Mouse (Mus musculus): ENCODE results near the gene Acvr1b. TPM values are rescaled to one million over a fixed set of nuclear protein-coding genes. Genes with fewer than 3 reads are reported as not detected.

Acvr1b gene
- total and polyA plus RNA-seq, 3 experiments = 2.7 to 4.8 (median 2.9) TPM

GRCm38 (mm10) chr15:101250220-101250800 lies 76.4 kb downstream of the Acvr1b start:
- no peak overlapping the region for H3K27ac ChIP-seq (ENCODE audit: insufficient read depth, low read depth)
- no peak overlapping the region for H3K4me3 ChIP-seq (replicated peaks in 1 of 3; ENCODE audit: low read depth in 2 of 3, low read length in 2 of 3, poor library complexity in 1 of 3)
- in situ Hi-C loops (cut with MboI; ENCODE audit: low pct_ligation_motif_present, low pct_unique_long_range_greater_than_20kb, low sequenced_read_pairs) = no loop called here
- no peak overlapping the region for H3K9ac ChIP-seq (ENCODE audit: insufficient read depth, low read depth)
- no peaks in the 10 kb centered on the region for H3K36me3 ChIP-seq (replicated peaks in 1 of 2; ENCODE audit: control insufficient read depth in 1 of 2, insufficient read depth in 1 of 2, low read length in 1 of 2)
- H3K4me1 ChIP-seq (ENCODE audit: control insufficient read depth in 1 of 2, insufficient read depth in 2 of 2) = peaks cover 9 to 51% of the 10 kb centered on the region in 2 experiments
- dilution Hi-C loops (cut with MboI; ENCODE audit: extremely low pct_ligation_motif_present, extremely low pct_unique_long_range_greater_than_20kb, low sequenced_read_pairs) = no loop called here
- H3K9me3 ChIP-seq (replicated peaks; ENCODE audit: low read length) = peaks cover 41% of the 10 kb centered on the region
- no peak for TF ChIP-seq ELF1 (IDR thresholded peaks at IDR 0.05; ENCODE audit: low read depth, low read length)
- no peak for TF ChIP-seq BHLHE40 (IDR thresholded peaks at IDR 0.05; ENCODE audit: low read depth, low read length)
- TF ChIP-seq IRF4 (IDR thresholded peaks at IDR 0.05; ENCODE audit: low read depth, low read length) = no peak
- no peak for TF ChIP-seq SIN3A (IDR thresholded peaks at IDR 0.05; ENCODE audit: low read length)
- no peak for TF ChIP-seq MXI1 (IDR thresholded peaks at IDR 0.05; ENCODE audit: low read depth, low read length)
- no peak for TF ChIP-seq UBTF (IDR thresholded peaks at IDR 0.05; ENCODE audit: low read depth, low read length)
- TF ChIP-seq USF2 (conservative IDR thresholded peaks at IDR 0.05; ENCODE audit: low read depth, low read length) = no peak
- no peak for TF ChIP-seq HCFC1 (IDR thresholded peaks at IDR 0.05; ENCODE audit: low read depth, low read length)
- no peak for TF ChIP-seq ZMIZ1 (IDR thresholded peaks at IDR 0.05; ENCODE audit: low read depth, low read length)
- no peak for TF ChIP-seq SMC3 (IDR thresholded peaks at IDR 0.05; ENCODE audit: low read depth, low read length)
- TF ChIP-seq NRF1 (IDR thresholded peaks at IDR 0.05; ENCODE audit: low read depth, low read length) = no peak
- no peak for TF ChIP-seq USF1 (IDR thresholded peaks at IDR 0.05; ENCODE audit: low read depth, low read length)
- no peak for TF ChIP-seq TBP (conservative IDR thresholded peaks at IDR 0.05; ENCODE audit: low read depth, low read length)
- TF ChIP-seq RAD21 (IDR thresholded peaks at IDR 0.05; ENCODE audit: low read depth, low read length) = no peak
- no peak for TF ChIP-seq JUN (IDR thresholded peaks at IDR 0.05; ENCODE audit: insufficient read depth, low read depth, low read length)
- TF ChIP-seq MAZ (IDR thresholded peaks at IDR 0.05; ENCODE audit: low read depth, low read length) = no peak
- no peak for TF ChIP-seq MAFK (IDR thresholded peaks at IDR 0.05; ENCODE audit: insufficient replicate concordance, low read length)
- no peak overlapping the region for H3K4me2 ChIP-seq (ENCODE audit: insufficient read depth, low read depth, poor library complexity, severe bottlenecking)
- H3K79me2 ChIP-seq (replicated peaks; ENCODE audit: control insufficient read depth, extremely low read depth, insufficient read depth, poor library complexity, severe bottlenecking) = no peaks in the 10 kb centered on the region
- DNase-seq (ENCODE audit: extremely low read depth) = no peak
- peaks cover 45% of the 10 kb centered on the region for H3K27me3 ChIP-seq (replicated peaks)

DNA sequence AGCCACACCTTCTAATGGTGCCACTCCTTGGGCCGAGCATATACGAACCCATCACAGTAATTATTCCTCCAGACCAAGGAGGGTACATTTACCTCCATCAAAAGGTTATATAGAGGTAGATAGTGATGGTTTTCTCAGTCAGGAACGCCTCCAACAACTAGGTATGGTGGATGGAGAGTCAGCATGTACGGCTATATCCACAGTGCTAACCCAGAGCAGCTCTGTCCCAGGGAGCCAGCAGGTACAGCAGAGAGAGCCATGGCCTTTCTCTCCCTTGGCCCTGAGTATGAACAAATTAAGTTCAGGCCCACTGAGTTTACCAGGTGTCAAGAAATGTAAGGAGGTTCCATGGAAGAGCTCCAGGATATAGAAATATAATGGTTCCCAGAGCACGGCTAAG lies 78.1 kb downstream of the Acvr1b start:
- in situ Hi-C loops (cut with MboI; ENCODE audit: low pct_ligation_motif_present, low pct_unique_long_range_greater_than_20kb, low sequenced_read_pairs) = no loop called here
- no peak for TF ChIP-seq E2F4 (IDR thresholded peaks at IDR 0.05; ENCODE audit: insufficient replicate concordance, low read depth, low read length)
- no peak for TF ChIP-seq MAZ (IDR thresholded peaks at IDR 0.05; ENCODE audit: low read depth, low read length)
- TF ChIP-seq CHD1 (IDR thresholded peaks at IDR 0.05; ENCODE audit: low read depth, low read length) = no peak
- no peak for TF ChIP-seq CHD2 (IDR thresholded peaks at IDR 0.05; ENCODE audit: low read length)
- TF ChIP-seq JUN (IDR thresholded peaks at IDR 0.05; ENCODE audit: insufficient read depth, low read depth, low read length) = no peak
- no peak for TF ChIP-seq RCOR1 (conservative IDR thresholded peaks at IDR 0.05; ENCODE audit: low read depth, low read length)
- peaks cover 21 to 56% of the 10 kb centered on the region in 2 experiments for H3K4me1 ChIP-seq (ENCODE audit: control insufficient read depth in 1 of 2, insufficient read depth in 2 of 2)

More for the DNA sequence above, 78.1 kb downstream of the Acvr1b start:
- Histone ChIP-seq H3K79me2 (replicated peaks; ENCODE audit: control insufficient read depth, extremely low read depth, insufficient read depth, poor library complexity, severe bottlenecking) (no peaks in the 10 kb centered on the region), H3K27me3 (replicated peaks) (peaks cover 45% of the 10 kb centered on the region), H3K27ac (ENCODE audit: insufficient read depth, low read depth) (no peak overlapping the region), H3K36me3 (replicated peaks in 1 of 2; ENCODE audit: control insufficient read depth in 1 of 2, insufficient read depth in 1 of 2, low read length in 1 of 2) (no peaks in the 10 kb centered on the region), H3K9ac (ENCODE audit: insufficient read depth, low read depth) (no peak overlapping the region), H3K4me3 (replicated peaks in 1 of 3; ENCODE audit: low read depth in 2 of 3, low read length in 2 of 3, poor library complexity in 1 of 3) (no peak overlapping the region), H3K9me3 (replicated peaks; ENCODE audit: low read length) (peaks cover 41% of the 10 kb centered on the region), H3K4me2 (ENCODE audit: insufficient read depth, low read depth, poor library complexity, severe bottlenecking) (no peak overlapping the region)
- no peak for DNase-seq (ENCODE audit: extremely low read depth)
- dilution Hi-C loops (cut with MboI; ENCODE audit: extremely low pct_ligation_motif_present, extremely low pct_unique_long_range_greater_than_20kb, low sequenced_read_pairs) = no loop called here
